Mouse (Mus musculus) ES-Bruce4 (cell line): ENCODE results near the gene L2hgdh. TPM values are rescaled to one million over a fixed set of nuclear protein-coding genes. Genes with fewer than 3 reads are reported as not detected.

ENCODE experiments used
- H3K27ac ChIP-seq: 2 replicates; pipeline ENCODE4 v1.5.1; 2012; ENCODE audit warnings: low read length, inconsistent platforms; ENCODE audit not compliant: insufficient read depth
- H3K27me3 ChIP-seq: 2 replicates; pipeline ENCODE4 v1.6.1; 2012; ENCODE audit warnings: mild to moderate bottlenecking, low read length, inconsistent platforms; ENCODE audit not compliant: control insufficient read depth, poor library complexity, insufficient read depth, severe bottlenecking
- H3K36me3 ChIP-seq: 2 replicates; pipeline ENCODE4 v1.6.1; 2012; ENCODE audit warnings: inconsistent platforms, mild to moderate bottlenecking, low read length, moderate library complexity; ENCODE audit not compliant: control insufficient read depth, poor library complexity, insufficient read depth, severe bottlenecking
- H3K4me1 ChIP-seq: one replicate; pipeline ENCODE4 v1.8.1; 2011; ENCODE audit warnings: low read length; ENCODE audit not compliant: control insufficient read depth, insufficient read depth
- H3K4me3 ChIP-seq: 2 replicates; pipeline ENCODE4 v1.5.1; 2011; ENCODE audit warnings: low read depth, mild to moderate bottlenecking, low read length
- H3K9ac ChIP-seq: 2 replicates; pipeline ENCODE4 v1.6.1; 2012; ENCODE audit warnings: low read depth, mild to moderate bottlenecking, inconsistent platforms; ENCODE audit not compliant: poor library complexity, severe bottlenecking
- H3K9me3 ChIP-seq: replicated peaks from 2 replicates; pipeline ENCODE4 v1.6.1; 2012; ENCODE audit warnings: mild to moderate bottlenecking, low read length, inconsistent platforms; ENCODE audit not compliant: control insufficient read depth, poor library complexity, insufficient read depth, severe bottlenecking
- CTCF ChIP-seq: IDR thresholded peaks from one replicate; pipeline ENCODE4 v1.8.1; 2011; ENCODE audit warnings: low read depth, low read length
- EP300 ChIP-seq: IDR thresholded peaks from 2 replicates; pipeline ENCODE4 v1.6.1; 2011; ENCODE audit warnings: low read depth, low read length; ENCODE audit not compliant: insufficient read depth
- POLR2A ChIP-seq: IDR thresholded peaks from one replicate; pipeline ENCODE4 v1.8.1; 2011; ENCODE audit warnings: low read length; ENCODE audit not compliant: insufficient read depth
- polyA plus RNA-seq: library from polyadenylated mRNA; stranded (reverse); fragments of >200 nt; gene quantifications from 2 replicates; pipeline ENCODE4 v1.2.4, GENCODE M21; 2011; ENCODE audit warnings: low read depth; ENCODE audit not compliant: missing spikeins, insufficient read depth, insufficient read length

The L2hgdh gene
- polyA plus RNA-seq, 1 experiment: 25.6 TPM

GRCm38 (mm10) chr12:69682065-69682787, 42.4 kb downstream of the L2hgdh start:
- Histone ChIP-seq H3K9me3 (no peaks in the 10 kb centered on the region), H3K27me3 (no peaks in the 10 kb centered on the region; the same call in 1 of the 2 replicates), H3K9ac (peak overlapping the region; percentile 98), H3K4me1 (no peaks in the 10 kb centered on the region), H3K4me3 (peak overlapping the region; percentile 91), H3K27ac (no peak overlapping the region), H3K36me3 (no peaks in the 10 kb centered on the region)
- TF ChIP-seq CTCF (no peak), EP300 (no peak), POLR2A (no peak)

DNA sequence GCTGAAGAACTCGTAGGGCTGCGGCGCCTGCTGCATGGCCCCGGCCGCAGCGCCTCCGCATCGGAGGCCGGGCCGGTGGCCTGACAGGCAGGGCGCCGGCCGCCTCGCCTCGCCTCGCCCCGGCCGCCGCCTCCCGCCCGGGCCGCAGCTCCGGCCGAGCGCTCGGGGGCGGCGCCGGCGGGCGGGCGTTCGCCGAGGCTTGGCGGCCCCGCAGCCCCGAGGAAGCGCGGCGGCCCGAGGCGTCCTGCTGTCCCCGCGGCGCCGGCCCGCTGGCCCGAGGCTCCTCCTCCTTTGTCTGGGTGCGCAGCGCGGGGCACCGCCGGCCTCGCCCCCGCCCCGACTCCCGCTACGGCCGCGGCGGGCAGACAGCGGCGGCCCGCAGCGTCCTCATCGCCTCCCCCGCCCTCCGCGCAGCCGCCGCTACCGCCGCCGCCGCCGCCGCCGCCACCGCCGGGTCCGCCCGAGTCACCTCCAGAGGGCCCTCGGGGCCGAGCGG, 43.1 kb downstream of the L2hgdh start, which contains the start of gene Sos2:
TSS of gene Sos2 (minus strand) at position 287 of the 496 bp plus-strand sequence.
- no peak within 1 kb of the TSS for H3K27ac ChIP-seq
- H3K4me3 ChIP-seq: peak within 1 kb of the TSS; percentile 91
- H3K9me3 ChIP-seq: no peaks in the 10 kb centered on the region
- H3K4me1 ChIP-seq: no peaks in the 10 kb centered on the region
- TF ChIP-seq EP300 (no peak), CTCF (no peak), POLR2A (no peak)
- no peaks in the 10 kb centered on the region for H3K36me3 ChIP-seq
- H3K27me3 ChIP-seq: no peaks in the 10 kb centered on the region; the same call in 1 of the 2 replicates
- peak within 1 kb of the TSS; percentile 98 for H3K9ac ChIP-seq

DNA sequence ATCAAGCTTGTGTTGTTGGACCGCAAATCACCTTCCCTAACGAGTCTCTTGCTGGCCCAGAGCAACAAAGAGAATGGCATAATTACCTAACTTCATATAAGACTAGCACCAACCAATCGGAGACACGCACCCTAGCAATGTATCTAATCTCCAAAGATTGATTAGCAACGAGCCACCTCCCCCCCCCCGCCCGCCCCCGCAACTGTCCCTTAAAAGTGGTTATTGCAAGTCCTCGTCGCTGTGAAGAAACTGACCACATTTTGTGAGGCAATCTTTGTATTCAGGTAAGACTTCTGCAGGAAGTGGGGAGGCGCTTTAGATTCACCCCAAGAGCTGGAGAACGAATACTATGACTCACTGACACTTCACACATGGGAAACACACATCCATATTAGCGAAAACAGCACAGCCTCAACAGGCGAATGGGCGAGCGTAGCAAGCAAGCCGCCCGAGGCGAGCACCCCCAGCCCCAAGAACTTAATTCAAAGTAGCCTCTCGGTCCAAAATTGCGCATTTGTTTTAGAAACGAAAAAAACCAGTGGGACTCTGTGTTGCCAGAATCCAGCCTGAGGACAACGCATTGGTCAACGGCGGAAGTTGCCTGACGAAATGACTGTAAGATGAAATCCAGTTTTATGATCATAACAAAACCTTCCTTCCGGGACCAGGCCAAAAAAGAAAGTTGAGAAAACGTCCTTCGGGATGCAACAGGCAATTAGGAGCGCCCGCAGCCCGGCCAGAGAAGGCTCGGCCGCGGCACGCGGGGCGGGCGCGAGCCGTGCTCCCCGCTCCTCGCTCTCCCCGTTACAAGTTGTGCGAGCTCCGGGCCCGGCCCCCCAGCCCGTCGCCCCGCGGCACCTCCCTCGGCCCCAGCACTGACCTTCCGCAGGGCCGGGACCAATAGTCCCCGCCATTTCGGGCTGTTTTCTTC, 43.8 kb downstream of the L2hgdh start:
- no peak overlapping the region for H3K27ac ChIP-seq
- peak overlapping the region; percentile 78 for H3K4me3 ChIP-seq
- H3K4me1 ChIP-seq: no peaks in the 10 kb centered on the region
- no peaks in the 10 kb centered on the region for H3K36me3 ChIP-seq
- TF ChIP-seq POLR2A (no peak), EP300 (no peak), CTCF (no peak)
- peak overlapping the region; percentile 98 for H3K9ac ChIP-seq
- no peaks in the 10 kb centered on the region; the same call in 1 of the 2 replicates for H3K27me3 ChIP-seq
- H3K9me3 ChIP-seq: no peaks in the 10 kb centered on the region

- no peaks in the 10 kb centered on the region for H3K27me3 ChIP-seq
- no peaks in the 10 kb centered on the region for H3K9me3 ChIP-seq
- no peak for TF ChIP-seq CTCF
- no peak for TF ChIP-seq EP300
- no peak for TF ChIP-seq POLR2A
- no peaks in the 10 kb centered on the region for H3K36me3 ChIP-seq
- no peak overlapping the region for H3K4me3 ChIP-seq
- no peaks in the 10 kb centered on the region for H3K4me1 ChIP-seq
- H3K9ac ChIP-seq: no peak overlapping the region
- no peak overlapping the region for H3K27ac ChIP-seq
These were observed 48.5 kb downstream of the L2hgdh start for GRCm38 (mm10) chr12:69676157-69676556.

DNA sequence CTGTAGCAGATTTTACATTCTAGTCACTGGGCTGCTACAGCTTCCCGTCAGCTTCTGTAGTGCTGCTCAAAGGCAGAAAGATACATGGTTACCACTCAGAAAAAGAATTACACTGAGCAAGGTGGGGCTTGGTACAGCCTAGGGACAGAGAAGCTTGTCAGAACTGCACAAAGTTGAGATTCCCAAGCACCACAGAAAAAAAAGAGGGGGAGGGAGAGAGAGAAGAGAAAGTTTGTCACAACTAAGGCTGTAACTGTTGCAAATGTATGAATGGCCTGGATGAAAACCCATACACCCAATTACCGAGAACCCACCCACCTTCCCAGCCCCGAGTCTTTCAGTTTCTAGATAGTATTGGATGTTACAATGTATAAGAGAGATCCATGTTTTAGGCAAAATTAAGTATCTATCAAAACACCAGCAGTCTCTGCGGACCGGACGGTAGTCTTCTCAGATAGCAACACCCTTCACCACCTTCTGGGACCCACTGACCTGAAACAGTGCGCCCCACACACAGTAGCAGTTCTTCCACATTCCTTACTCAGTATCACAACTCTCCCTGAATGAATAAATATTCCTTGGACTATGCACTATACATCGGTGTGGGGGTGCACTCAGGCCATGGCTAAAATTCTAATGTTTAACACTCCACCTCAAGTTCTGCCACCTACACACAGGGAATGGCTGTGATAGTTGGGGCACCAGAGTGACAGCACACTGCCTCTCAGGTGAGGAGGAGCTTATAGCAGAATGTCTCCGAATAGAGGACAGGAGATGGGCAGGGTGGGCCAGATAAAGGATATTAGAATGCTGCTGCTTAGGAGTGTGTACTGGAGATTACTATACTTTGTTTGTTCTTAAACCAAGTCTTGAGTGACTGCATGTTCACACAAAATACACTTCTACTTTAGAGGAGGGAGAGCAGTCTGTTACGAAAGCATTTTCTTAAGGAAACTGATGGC, 49.8 kb downstream of the L2hgdh start:
- H3K27ac ChIP-seq: no peak overlapping the region
- no peaks in the 10 kb centered on the region for H3K4me1 ChIP-seq
- TF ChIP-seq POLR2A: no peak
- TF ChIP-seq EP300: no peak
- TF ChIP-seq CTCF: no peak
- H3K36me3 ChIP-seq: no peaks in the 10 kb centered on the region
- no peaks in the 10 kb centered on the region for H3K9me3 ChIP-seq
- no peak overlapping the region for H3K9ac ChIP-seq
- H3K27me3 ChIP-seq: no peaks in the 10 kb centered on the region
- H3K4me3 ChIP-seq: no peak overlapping the region
